Mouse (Mus musculus) lung, embryonic 14.5 days (tissue): ENCODE measurements around the gene Smyd3. TPM values are rescaled to one million over a fixed set of nuclear protein-coding genes. Genes with fewer than 3 reads are reported as not detected.

ENCODE experiments used
- ATAC-seq: fragments of 200-750 bp; cut with Nextera tagmentation; 2 replicates; pipeline ENCODE4 v1.8.0; 2017; ENCODE audit warnings: mild to moderate bottlenecking, moderate TSS enrichment, moderate library complexity; ENCODE audit not compliant: insufficient read depth
- DNase-seq: peaks from one replicate; pipeline ENCODE4 v3.0.0-alpha.2; 2015
- H3K27ac ChIP-seq: fragments of 300-500 bp; sonication (generic); 2 replicates; pipeline ENCODE4 v1.5.1; 2014; ENCODE audit warnings: low read depth, mild to moderate bottlenecking, moderate library complexity
- H3K27me3 ChIP-seq: fragments of 300-500 bp; sonication (generic); 2 replicates; pipeline ENCODE4 v1.6.1; 2014; ENCODE audit warnings: low read length, control low read depth; ENCODE audit not compliant: insufficient read depth
- H3K36me3 ChIP-seq: fragments of 300-500 bp; sonication (generic); 2 replicates; pipeline ENCODE4 v1.6.1; 2014; ENCODE audit warnings: control low read depth; ENCODE audit not compliant: insufficient read depth
- H3K4me1 ChIP-seq: fragments of 300-500 bp; sonication (generic); 2 replicates; pipeline ENCODE4 v1.6.1; 2014; ENCODE audit warnings: antibody characterized with exemption, control low read depth; ENCODE audit not compliant: insufficient read depth
- H3K4me2 ChIP-seq: fragments of 300-500 bp; sonication (generic); 2 replicates; pipeline ENCODE4 v1.6.1; 2014; ENCODE audit warnings: mild to moderate bottlenecking
- H3K4me3 ChIP-seq: fragments of 300-500 bp; sonication (generic); 2 replicates; pipeline ENCODE4 v1.5.1; 2014; ENCODE audit warnings: low read depth, low read length
- H3K9ac ChIP-seq: fragments of 300-500 bp; sonication (generic); 2 replicates; pipeline ENCODE4 v1.6.1; 2014
- H3K9me3 ChIP-seq: fragments of 300-500 bp; sonication (generic); 2 replicates; pipeline ENCODE4 v1.6.1; 2016; ENCODE audit warnings: low read depth, low read length, control low read depth
- CTCF ChIP-seq: IDR thresholded peaks from 2 replicates; pipeline ENCODE4 v1.5.1; 2016; ENCODE audit warnings: antibody characterized with exemption, low read depth
- WGBS: fragments of 180-500 bp; shearing (Covaris S2); extraction: QIAGEN DNeasy Blood & Tissue Kit; methylation state at CpG from one replicate; pipeline ENCODE4 v1.1.7; 2014; 5-methylcytosine and 5-hydroxymethylcytosine counted together
- polyA plus RNA-seq: library from polyadenylated mRNA; unstranded; fragments of >200 nt; fragmentation: Nextera tagmentation; extraction: Ambion mirVana; gene quantifications from 2 replicates; pipeline ENCODE4 v1.2.1, GENCODE M21; 2014

Gene Smyd3
- polyA plus RNA-seq, 1 experiment from 2014 or later = 20.6 TPM

DNA sequence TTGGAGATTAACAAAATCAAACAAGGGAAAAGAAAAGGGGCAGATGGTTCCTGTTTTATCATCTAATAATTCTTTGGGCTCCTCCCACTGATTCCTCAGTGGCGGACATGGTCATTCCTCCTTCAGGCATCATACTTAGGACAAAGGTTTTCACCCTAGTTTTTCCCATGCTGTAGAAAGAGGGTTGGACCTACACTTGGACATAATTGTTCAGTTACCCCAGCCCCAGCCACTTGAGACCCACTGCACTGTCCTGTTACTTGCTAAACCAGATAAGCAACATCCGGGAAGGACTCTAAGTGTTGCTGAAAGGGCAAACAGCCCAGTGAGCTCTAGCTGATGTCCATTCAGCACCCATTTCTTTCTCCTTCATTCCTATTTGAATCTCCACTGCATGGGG is 327.0 kb downstream of the Smyd3 start:
- no peak for TF ChIP-seq CTCF
- DNase-seq (peak; percentile 80), ATAC-seq (peak; percentile 90)
- Histone ChIP-seq H3K27me3 (no peaks in the 10 kb centered on the region), H3K27ac (peak overlapping the region; percentile 64), H3K4me2 (no peak overlapping the region), H3K36me3 (no peaks in the 10 kb centered on the region), H3K9me3 (no peaks in the 10 kb centered on the region), H3K4me3 (no peak overlapping the region), H3K4me1 (peaks cover 6% of the 10 kb centered on the region; the same call in 1 of the 2 replicates), H3K9ac (no peak overlapping the region)
- WGBS = 21% methylated on average over 2 of the region's 2 CpGs

DNA sequence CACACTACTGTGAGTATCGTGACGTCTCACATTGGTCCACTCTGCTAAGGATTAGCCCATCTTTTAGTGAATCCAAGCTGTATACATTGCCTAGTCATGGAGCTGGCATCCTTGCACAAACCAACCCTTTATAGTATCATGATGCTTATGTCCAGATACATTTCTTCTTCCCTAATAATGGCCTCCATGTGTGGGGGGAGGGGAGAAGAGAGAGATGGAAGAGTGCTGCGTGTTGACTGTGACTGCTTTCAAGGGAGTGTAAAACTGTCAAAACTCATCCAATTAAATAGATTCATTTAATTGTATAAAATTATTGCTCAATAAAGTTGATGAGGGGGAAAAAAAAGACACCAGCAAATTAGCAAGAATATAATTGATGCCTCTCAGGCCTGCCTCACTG is 330.7 kb downstream of the Smyd3 start:
- Histone ChIP-seq H3K9ac (no peak overlapping the region), H3K36me3 (no peaks in the 10 kb centered on the region), H3K9me3 (no peaks in the 10 kb centered on the region), H3K27ac (no peak overlapping the region), H3K4me2 (no peak overlapping the region), H3K27me3 (no peaks in the 10 kb centered on the region), H3K4me3 (no peak overlapping the region), H3K4me1 (peaks cover 6% of the 10 kb centered on the region; the same call in 1 of the 2 replicates)
- 93% methylated on average over 3 of the region's 3 CpGs for WGBS
- ATAC-seq (no peak), DNase-seq (no peak)
- TF ChIP-seq CTCF = no peak

DNA sequence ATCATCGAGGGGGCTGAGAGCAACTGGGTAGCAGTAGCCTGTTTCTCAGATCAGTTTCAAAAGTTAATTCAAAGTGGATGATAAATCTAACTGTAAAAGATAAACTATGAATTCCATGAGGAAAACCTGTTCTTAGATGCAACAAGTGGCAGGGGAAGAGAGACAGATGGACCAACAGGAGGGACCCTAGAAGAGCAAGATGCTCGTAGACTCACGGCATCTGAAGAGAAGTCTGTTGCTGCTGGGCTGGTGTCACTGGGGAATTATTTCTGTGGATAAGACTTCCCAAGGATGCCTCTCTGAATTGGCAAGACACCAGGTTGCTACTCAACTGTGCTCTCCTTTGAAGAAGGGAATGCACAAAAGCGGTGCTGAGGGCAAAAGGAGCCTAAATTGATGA is 333.2 kb downstream of the Smyd3 start:
- WGBS = 74% methylated on average over 4 of the region's 4 CpGs
- Histone ChIP-seq H3K4me2 (no peak overlapping the region), H3K36me3 (no peaks in the 10 kb centered on the region), H3K4me3 (no peak overlapping the region), H3K9me3 (no peaks in the 10 kb centered on the region), H3K9ac (no peak overlapping the region), H3K4me1 (no peaks in the 10 kb centered on the region), H3K27me3 (no peaks in the 10 kb centered on the region), H3K27ac (no peak overlapping the region)
- ATAC-seq (no peak), DNase-seq (no peak)
- TF ChIP-seq CTCF = no peak

DNA sequence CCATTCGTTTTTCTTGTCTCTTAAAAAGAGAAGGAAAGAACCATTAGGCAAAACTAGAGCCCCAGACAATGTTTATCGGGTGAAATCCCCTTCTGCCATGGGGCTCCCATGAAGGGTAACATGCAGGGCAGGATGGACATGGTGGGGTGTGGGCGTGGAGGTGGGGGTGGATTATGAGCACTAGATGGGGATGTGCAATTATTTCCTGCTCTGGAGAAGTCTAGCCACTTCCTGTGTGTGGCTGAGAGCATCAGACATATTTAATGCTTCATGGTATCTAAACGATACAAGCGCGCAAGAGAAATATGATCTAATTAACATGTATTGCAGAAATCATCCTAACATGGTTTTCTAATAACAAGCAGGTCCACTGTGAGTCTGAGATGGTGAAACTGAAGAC is 334.3 kb downstream of the Smyd3 start:
- 64% methylated on average over 6 of the region's 6 CpGs for WGBS

DNA sequence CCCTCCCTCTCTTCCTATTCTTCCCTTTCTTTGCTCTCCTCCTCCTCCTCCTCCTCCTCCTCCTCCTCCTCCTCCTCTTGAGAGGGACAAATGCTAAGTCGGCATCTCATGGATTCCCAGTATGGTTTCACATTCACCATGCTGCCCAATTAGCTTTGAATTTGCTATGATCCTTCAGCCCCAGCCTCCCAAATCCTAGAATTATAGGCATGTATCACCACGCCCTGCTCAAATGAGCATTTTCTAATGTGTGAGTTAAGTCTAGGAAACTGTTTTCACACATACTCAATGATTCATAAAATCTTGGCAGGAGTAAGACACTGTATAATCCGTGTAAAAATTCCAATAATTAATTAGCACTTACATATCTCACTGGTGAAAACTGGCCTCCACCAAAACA is 337.3 kb downstream of the Smyd3 start:
- Histone ChIP-seq H3K4me1 (peaks cover 10% of the 10 kb centered on the region), H3K36me3 (no peaks in the 10 kb centered on the region), H3K27ac (no peak overlapping the region), H3K9me3 (no peaks in the 10 kb centered on the region), H3K27me3 (no peaks in the 10 kb centered on the region), H3K9ac (no peak overlapping the region), H3K4me3 (no peak overlapping the region), H3K4me2 (no peak overlapping the region)
- TF ChIP-seq CTCF = no peak
- ATAC-seq (no peak), DNase-seq (no peak)
- 56% methylated on average over 3 of the region's 3 CpGs for WGBS

More for the DNA sequence above, 334.3 kb downstream of the Smyd3 start:
- Histone ChIP-seq H3K4me1 (no peaks in the 10 kb centered on the region), H3K9ac (no peak overlapping the region), H3K9me3 (no peaks in the 10 kb centered on the region), H3K27me3 (no peaks in the 10 kb centered on the region), H3K36me3 (no peaks in the 10 kb centered on the region), H3K27ac (no peak overlapping the region), H3K4me2 (no peak overlapping the region), H3K4me3 (no peak overlapping the region)
- DNase-seq (no peak), ATAC-seq (no peak)
- TF ChIP-seq CTCF = no peak

DNA sequence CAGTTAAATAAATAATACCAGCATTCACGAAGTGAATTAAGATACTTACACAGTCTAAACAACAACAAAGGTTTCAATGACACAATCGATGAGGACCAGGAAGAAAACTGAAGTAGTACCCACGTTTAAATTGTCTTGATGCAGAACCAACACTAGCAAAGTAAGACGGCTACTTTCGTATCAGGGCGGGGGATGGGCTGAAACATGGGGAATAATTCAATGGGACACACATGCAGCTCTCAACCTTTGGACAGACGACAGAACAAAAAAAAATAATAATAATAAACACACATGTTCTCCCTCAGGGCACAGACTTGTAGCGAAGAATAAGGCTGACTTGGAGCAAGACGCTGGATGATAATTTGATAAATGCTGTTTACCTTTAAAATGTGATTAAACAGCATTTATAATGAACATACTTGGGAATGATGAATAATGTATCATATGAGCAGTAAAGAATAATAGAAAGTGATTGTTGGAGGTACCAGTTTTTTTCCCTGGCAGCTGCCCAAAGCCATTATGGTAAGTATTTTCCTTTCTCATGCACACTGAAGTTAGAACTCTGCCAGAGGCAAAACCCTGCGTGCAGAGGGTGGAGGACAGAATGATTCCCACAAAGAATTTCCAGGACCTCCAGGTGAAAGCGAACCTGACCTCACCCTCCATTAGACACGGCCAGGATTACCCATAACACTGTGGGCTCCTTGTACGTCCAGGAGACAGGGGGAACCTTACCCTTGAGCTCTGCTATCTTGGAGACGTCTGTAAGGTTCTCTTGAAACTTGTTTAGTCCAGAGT is 340.8 kb downstream of the Smyd3 start:
- Histone ChIP-seq H3K36me3 (no peaks in the 10 kb centered on the region), H3K4me3 (no peak overlapping the region), H3K27me3 (no peaks in the 10 kb centered on the region), H3K27ac (no peak overlapping the region), H3K4me1 (peaks cover 10% of the 10 kb centered on the region), H3K9ac (no peak overlapping the region), H3K4me2 (no peak overlapping the region), H3K9me3 (no peaks in the 10 kb centered on the region)
- 47% methylated on average over 14 of the region's 14 CpGs for WGBS
- ATAC-seq = no peak
- TF ChIP-seq CTCF = no peak
- DNase-seq = peak; percentile 46

DNA sequence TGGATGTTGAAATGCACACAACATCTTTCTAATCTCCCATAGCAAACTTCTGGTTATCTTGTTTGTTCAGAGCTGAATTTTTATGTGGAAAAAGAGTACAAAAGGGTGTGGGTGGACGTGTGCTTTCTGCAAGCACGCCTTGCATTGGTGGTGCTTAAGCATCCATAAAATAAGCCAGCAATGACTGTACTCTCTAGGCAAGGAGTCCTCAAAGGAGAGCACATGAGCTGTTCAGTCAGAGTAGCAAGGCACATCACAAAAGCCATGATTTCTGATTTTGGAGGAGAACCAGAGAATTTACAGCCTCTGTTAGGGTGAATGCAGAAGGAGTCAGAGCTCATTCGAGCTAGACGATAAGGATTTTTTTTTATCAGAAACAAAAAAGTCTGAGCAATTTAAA is 343.6 kb downstream of the Smyd3 start:
- H3K4me1 ChIP-seq = peaks cover 10% of the 10 kb centered on the region
- H3K27me3 ChIP-seq = no peaks in the 10 kb centered on the region
- no peak overlapping the region for H3K4me3 ChIP-seq
- WGBS = 54% methylated on average over 4 of the region's 4 CpGs
- no peak overlapping the region for H3K4me2 ChIP-seq
- DNase-seq = no peak
- no peak for TF ChIP-seq CTCF
- no peaks in the 10 kb centered on the region for H3K9me3 ChIP-seq
- no peak for ATAC-seq
- no peaks in the 10 kb centered on the region for H3K36me3 ChIP-seq
- no peak overlapping the region for H3K9ac ChIP-seq
- no peak overlapping the region for H3K27ac ChIP-seq
